Mouse (Mus musculus) liver, adult (tissue): ENCODE data around the gene Rapgef3.

ENCODE experiments used
- GATA4 ChIP-seq: IDR thresholded peaks from 2 replicates; pipeline ENCODE4 v1.6.1; 2014; ENCODE audit warnings: mild to moderate bottlenecking, low read length; ENCODE audit not compliant: insufficient replicate concordance

Gene Rapgef3

GRCm38 (mm10) chr15:97726310-97726709, 41.5 kb downstream of the Rapgef3 start:
- TF ChIP-seq GATA4, result no peak

GRCm38 (mm10) chr15:97725198-97725785, 42.5 kb downstream of the Rapgef3 start:
- TF ChIP-seq GATA4, result no peak

- no peak for TF ChIP-seq GATA4
Observed at GRCm38 (mm10) chr15:97724346-97725197, 43.2 kb downstream of the Rapgef3 start.

GRCm38 (mm10) chr15:97723536-97724345, 44.0 kb downstream of the Rapgef3 start:
- no peak for TF ChIP-seq GATA4

GRCm38 (mm10) chr15:97721008-97721701, 46.6 kb downstream of the Rapgef3 start:
- no peak for TF ChIP-seq GATA4

- no peak; the same call in 1 of the 2 replicates for TF ChIP-seq GATA4
Observed at GRCm38 (mm10) chr15:97720026-97720675, 47.6 kb downstream of the Rapgef3 start.

GRCm38 (mm10) chr15:97719494-97719893, 48.3 kb downstream of the Rapgef3 start:
- no peak for TF ChIP-seq GATA4

- TF ChIP-seq GATA4, result no peak
Observed at GRCm38 (mm10) chr15:97718535-97719155, 49.1 kb downstream of the Rapgef3 start.

- no peak for TF ChIP-seq GATA4
Observed at GRCm38 (mm10) chr15:97717861-97718534, 49.8 kb downstream of the Rapgef3 start.

- no peak for TF ChIP-seq GATA4
Observed at GRCm38 (mm10) chr15:97716782-97717181, 51.0 kb downstream of the Rapgef3 start.

- no peak for TF ChIP-seq GATA4
Observed at GRCm38 (mm10) chr15:97715734-97716133, 52.0 kb downstream of the Rapgef3 start.

GRCm38 (mm10) chr15:97715083-97715482, 52.7 kb downstream of the Rapgef3 start:
- no peak for TF ChIP-seq GATA4

- TF ChIP-seq GATA4, result no peak
Observed at GRCm38 (mm10) chr15:97712546-97712945, 55.2 kb downstream of the Rapgef3 start.

- TF ChIP-seq GATA4, result no peak
Observed at GRCm38 (mm10) chr15:97710906-97711305, 56.9 kb downstream of the Rapgef3 start.
